8 mouse cellular contexts compared by ENCODE assay signal in genomic region chrX:94234532-94235189, GRCm38 (mm10). TPM values are rescaled to one million over a fixed set of nuclear protein-coding genes. Genes with fewer than 3 reads are reported as not detected.
DNase-seq lines count a peak whose midpoint lies in the region; ATAC-seq and TF ChIP-seq lines count a peak whose summit lies in the region.

Klhl15 (plus strand) TSS chrX:94234599.

- peak within 1 kb of the TSS; percentile 73 for H3K9ac ChIP-seq in hindbrain, postnatal 0 days (replicated peaks; ENCODE audit: low read length)

- intact Hi-C loops in gastrocnemius, adult 2 months (cut with DNase I): loop anchor here (1.0 to 5.0 kb wide), 2 partner anchors 21 to 133 kb away; partner anchors contain the start of genes Apoo and Fam90a1b

- DNase-seq in gastrocnemius, adult 2 months: peak; percentile 88
- DNase-seq in hindbrain, postnatal 0 days (ENCODE audit: low spot score): peak; percentile 87
- DNase-seq in left cerebral cortex, adult 18-20 months (ENCODE audit: low spot score in 2 of 2): peak; percentile 66 to 75
- peak; percentile 87 to 91 for DNase-seq in lung, postnatal 4 days
- peak; percentile 94 for DNase-seq in retina, postnatal 1 day
- DNase-seq in urinary bladder, adult 18-20 months (ENCODE audit: low spot score in 2 of 2): peak; percentile 60 to 79

- peak within 1 kb of the TSS; percentile 97 for H3K27ac ChIP-seq in gastrocnemius, adult 2 months
- peak within 1 kb of the TSS; percentile 83 for H3K27ac ChIP-seq in hindbrain, postnatal 0 days

- H3K27me3 ChIP-seq in hindbrain, postnatal 0 days (ENCODE audit: insufficient read depth, low read length): peaks cover 10% of the 10 kb centered on the region; the same call in 1 of the 2 replicates

- H3K36me3 ChIP-seq in hindbrain, postnatal 0 days (ENCODE audit: insufficient read depth, low read length): no peaks in the 10 kb centered on the region

- TF ChIP-seq CTCF in gastrocnemius, adult 2 months (IDR thresholded peaks at IDR 0.05): peak; percentile 56
- TF ChIP-seq CTCF in hindbrain, postnatal 0 days (IDR thresholded peaks at IDR 0.05; ENCODE audit: low read depth): peak; percentile 16; the same call in 1 of the 2 replicates

- peak within 1 kb of the TSS; percentile 84 for H3K4me3 ChIP-seq in gastrocnemius, adult 2 months
- peak within 1 kb of the TSS; percentile 62 for H3K4me3 ChIP-seq in hindbrain, postnatal 0 days (ENCODE audit: low read length)

- H3K4me1 ChIP-seq in hindbrain, postnatal 0 days (ENCODE audit: insufficient read depth, low read length): no peaks in the 10 kb centered on the region

- no peaks in the 10 kb centered on the region for H3K9me3 ChIP-seq in hindbrain, postnatal 0 days (ENCODE audit: low read length)

- 17% methylated on average over 63 of the region's 70 CpGs for WGBS in hindbrain, postnatal 0 days

- peak; percentile 77 for ATAC-seq in activated CD4-positive, CD25-positive, alpha-beta regulatory T cell, adult 4 months
- ATAC-seq in common myeloid progenitor, adult 5-6 weeks (replicated peaks; ENCODE audit: low read depth, poor library complexity, severe bottlenecking): peak; percentile 84
- ATAC-seq in hindbrain, postnatal 0 days: peak; percentile 94

- H3K4me2 ChIP-seq in hindbrain, postnatal 0 days (ENCODE audit: low read depth, low read length): peak within 1 kb of the TSS; percentile 55

RNA-seq across cellular contexts. Expression of gene Klhl15, which starts in this region (rescaled TPM):
- polyA plus RNA-seq in activated CD4-positive, CD25-positive, alpha-beta regulatory T cell, adult 4 months (2017; shearing (Covaris generic)): 1 to 10 TPM; 7.5 to 9.4 TPM
- 10.9 and 13.8 TPM in 2 replicates for total RNA-seq in common myeloid progenitor, adult 5-6 weeks (2017)
- 1 to 10 TPM; 5.4 to 6.3 TPM for total RNA-seq in gastrocnemius, adult 2 months (2021)
- total RNA-seq in hindbrain, postnatal 0 days (2014; rRNA removed): 21.7 and 26.5 TPM in 2 replicates
- polyA plus RNA-seq in hindbrain, postnatal 0 days (2015; fragmentation: Nextera tagmentation; extraction: Ambion mirVana): 8.6 and 8.7 TPM in 2 replicates
- 10 to 100 TPM; 27.0 to 29.6 TPM for total RNA-seq in left cerebral cortex, adult 18-20 months (2021)

Comparison
In these comparisons a context has a peak if more than half of its experiments do, and no peak if none do; other contexts are left out.
1. Peak in every context shown above with its lines: DNase-seq, ATAC-seq, H3K4me3 ChIP-seq and H3K27ac ChIP-seq.